Mouse (Mus musculus): Measurements from ENCODE around the gene Scube1. TPM values are rescaled to one million over a fixed set of nuclear protein-coding genes. Genes with fewer than 3 reads are reported as not detected.
A peak's percentile ranks its signal among the peaks of the same experiment; 100 is the strongest.

Gene Scube1
- total RNA-seq, 2 experiments from 2014 or later: 82.1 to 84.7 TPM

DNA sequence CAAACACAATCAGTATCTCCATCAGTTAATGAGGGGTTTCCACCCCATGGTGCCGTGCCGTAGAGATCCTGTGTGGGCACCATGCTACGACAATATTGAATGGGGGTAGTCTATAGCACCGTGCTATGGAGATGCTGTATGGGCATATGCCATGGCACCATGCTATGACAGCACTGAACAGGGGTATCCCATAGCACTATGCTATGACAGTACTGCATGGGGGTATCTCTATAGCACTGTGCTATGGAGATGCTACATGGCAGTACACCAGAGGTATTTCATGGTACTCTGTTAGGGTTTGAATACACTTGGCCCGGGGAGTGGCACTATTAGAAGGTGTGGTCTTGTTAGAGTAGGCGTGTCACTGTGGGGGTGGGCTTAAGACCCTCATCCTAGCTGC, 47.7 kb downstream of the Scube1 start:
- DNase-seq (ENCODE audit: low spot score in 2 of 2): no peak
- intact Hi-C loops (cut with DNase I): no loop called here

DNA sequence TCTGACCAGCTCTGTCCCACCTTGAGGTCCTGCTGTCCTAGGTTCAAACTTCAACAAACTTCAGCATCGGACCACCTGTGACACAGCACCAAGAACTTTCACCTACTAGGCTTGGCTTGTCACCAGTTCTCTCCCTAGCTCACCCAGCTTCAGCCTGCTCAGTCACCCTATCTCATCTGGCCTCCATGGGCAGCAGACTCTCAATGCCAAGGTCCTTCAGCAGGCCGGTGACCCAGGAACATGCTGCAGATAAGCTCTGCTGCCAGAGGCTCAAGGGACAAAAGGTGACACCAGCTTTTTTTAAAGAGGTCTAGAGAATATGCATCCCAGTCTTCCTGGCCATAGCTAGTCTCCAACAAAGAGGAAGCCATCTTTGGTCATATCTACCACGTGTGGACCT, 48.5 kb downstream of the Scube1 start:
- intact Hi-C loops (cut with DNase I): no loop called here
- no peak for DNase-seq (ENCODE audit: low spot score in 2 of 2)

DNA sequence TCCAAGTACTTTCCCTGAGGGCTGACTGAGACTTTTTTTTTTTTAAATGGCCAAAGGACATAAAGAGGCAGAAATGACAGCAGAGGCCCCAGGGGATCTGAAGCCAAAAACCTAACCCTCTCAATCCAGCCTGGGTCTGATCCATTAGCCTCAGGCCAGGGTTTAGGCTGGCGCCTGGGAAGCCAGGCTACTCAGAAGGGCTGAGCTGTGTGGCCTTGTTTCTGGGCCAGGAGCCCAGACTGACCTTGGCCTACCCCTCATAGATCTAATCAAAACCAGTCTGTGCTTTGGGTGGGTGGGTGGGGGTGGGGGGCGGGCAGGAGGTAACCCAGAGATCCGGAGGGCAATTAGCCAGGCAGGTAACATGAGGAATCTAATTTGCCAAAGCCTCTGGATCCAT, 51.2 kb downstream of the Scube1 start:
- DNase-seq (ENCODE audit: low spot score in 2 of 2): no peak
- intact Hi-C loops (cut with DNase I): no loop called here

DNA sequence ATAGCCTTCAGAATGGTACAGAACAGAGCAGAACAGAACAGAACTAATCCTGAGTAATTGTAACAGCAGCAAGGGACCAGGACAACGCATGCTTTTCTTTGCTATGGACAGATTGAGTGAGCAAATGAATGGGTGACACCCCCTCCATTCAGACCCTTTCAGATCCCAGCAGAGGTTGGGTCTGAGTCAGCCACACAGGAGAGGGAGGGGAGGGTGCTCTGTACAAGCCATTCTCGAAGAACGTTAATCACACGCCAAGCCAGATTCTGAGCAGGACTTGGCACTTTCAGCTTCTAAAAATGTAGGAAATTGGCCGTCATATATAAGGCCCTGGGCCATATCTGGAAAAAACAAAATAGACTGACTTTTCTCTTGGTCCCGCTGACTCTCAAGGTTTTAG, 57.3 kb downstream of the Scube1 start:
- intact Hi-C loops (cut with DNase I): no loop called here
- DNase-seq (ENCODE audit: low spot score in 2 of 2): peak in 1 of 2 experiments; percentile 33

DNA sequence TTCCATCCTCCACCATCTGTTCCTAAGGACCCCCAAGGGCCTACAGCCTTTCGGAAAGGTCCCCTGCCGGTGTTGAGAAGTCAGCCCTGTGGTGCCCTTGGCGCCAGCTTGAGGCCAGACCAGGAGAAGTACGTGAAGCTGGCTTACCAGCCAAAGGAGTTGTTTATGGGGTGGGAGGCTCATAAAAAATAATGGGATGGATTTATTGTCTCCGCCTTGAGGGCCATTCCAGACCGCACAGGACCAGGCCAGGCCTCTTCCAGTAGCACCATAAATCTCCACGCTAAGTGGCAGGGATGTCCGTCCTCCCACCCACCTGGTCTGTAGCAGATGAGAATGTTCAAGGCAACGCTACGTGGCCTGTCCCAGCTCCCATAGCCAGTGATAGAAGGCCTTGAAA, 58.4 kb downstream of the Scube1 start:
- intact Hi-C loops (cut with DNase I): no loop called here
- DNase-seq (ENCODE audit: low spot score in 2 of 2): no peak

DNA sequence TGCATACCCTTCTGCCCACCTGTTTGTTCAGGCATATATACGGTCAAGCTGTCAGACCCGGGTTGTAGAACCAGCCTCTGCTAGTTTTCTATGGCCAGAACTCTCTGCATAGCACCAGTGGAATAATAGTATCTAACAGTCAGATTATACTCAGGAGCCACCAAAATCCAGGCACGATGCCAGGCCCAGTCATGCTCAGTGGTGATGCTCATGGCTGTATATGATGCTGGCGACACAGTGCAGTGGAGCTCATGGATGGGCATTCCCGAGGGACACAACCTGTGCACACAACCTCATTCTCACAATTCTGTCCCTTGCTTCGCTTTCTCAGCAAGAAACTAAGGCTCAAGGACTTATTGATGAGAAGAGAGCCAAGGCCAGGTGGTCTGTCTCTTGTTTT, 58.8 kb downstream of the Scube1 start:
- intact Hi-C loops (cut with DNase I): loop anchor here (2.0 kb wide), 2 partner anchors 59 to 91 kb away; partner anchors contain the start of gene Scube1
- DNase-seq (ENCODE audit: low spot score in 2 of 2): peak in 1 of 2 experiments; percentile 43

DNA sequence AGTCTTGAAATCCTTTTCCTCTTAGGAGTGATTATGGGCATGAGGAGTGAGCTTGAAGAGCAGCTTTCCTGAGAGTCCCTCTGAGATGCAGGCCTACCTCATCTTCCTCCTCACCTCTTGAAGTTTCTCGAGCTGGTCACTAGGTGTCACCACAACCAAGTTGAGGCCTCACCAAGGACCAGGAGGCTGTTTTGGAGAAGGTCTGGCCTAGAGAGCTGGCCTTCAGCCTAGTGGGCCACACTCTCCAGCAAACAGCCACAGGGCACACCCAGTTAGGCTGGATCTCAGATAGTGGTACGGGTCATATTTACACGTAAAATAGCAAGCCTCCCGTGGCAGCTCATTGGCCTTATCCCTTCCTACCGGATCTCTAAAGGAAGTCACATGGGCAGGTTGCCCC, 60.1 kb downstream of the Scube1 start:
- intact Hi-C loops (cut with DNase I): loop anchor here (2.0 to 5.0 kb wide), 3 partner anchors 60 to 408 kb away; partner anchors contain the start of gene Scube1
- peak; percentile 35 to 70 for DNase-seq (ENCODE audit: low spot score in 2 of 2)

DNA sequence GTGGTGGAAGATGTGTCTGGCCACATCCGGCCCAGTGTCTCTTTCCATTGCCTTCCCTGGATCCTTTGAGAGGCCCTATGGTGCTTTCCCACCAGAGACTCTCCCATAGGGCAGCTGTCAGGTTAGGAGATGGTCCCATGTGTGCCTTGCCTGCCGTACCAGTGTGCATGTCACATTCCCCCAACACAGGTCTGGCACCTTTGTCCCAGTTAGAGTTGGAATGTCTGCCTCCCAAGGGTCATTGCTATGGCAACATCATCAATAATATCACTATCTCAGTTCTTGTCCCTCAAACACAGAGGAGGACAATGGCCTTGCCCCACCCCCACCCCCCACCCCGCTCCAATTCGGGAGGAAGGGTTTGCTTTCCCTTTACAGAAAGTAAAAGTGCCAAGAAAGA, 61.8 kb downstream of the Scube1 start:
- intact Hi-C loops (cut with DNase I): loop anchor here (5.0 kb wide), 1 partner anchor 409 kb away; no protein-coding TSS in a partner anchor

DNA sequence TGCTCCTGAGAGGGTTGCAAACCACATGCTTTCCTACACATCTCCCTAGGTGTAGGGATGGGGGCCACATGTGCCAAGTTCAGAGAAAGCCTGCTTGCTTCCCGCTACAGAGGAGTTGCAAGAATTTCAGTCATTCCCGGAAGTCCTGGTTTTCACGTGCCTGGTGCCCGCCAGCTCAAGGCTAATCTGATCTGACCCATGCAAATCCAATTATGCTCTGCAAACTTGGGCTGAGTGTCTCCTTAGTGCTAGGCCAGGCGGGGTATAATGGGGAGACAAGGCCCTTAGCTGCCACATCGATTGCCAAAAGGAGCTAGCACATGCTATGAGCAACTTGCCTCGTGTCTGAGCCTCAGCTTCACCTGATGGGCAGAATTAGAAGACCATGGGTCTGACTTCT, 62.7 kb downstream of the Scube1 start:
- intact Hi-C loops (cut with DNase I): loop anchor here (5.0 kb wide), 1 partner anchor 410 kb away; no protein-coding TSS in a partner anchor
- no peak for DNase-seq (ENCODE audit: low spot score in 2 of 2)

More for the DNA sequence above, 61.8 kb downstream of the Scube1 start:
- no peak for DNase-seq (ENCODE audit: low spot score in 2 of 2)

DNA sequence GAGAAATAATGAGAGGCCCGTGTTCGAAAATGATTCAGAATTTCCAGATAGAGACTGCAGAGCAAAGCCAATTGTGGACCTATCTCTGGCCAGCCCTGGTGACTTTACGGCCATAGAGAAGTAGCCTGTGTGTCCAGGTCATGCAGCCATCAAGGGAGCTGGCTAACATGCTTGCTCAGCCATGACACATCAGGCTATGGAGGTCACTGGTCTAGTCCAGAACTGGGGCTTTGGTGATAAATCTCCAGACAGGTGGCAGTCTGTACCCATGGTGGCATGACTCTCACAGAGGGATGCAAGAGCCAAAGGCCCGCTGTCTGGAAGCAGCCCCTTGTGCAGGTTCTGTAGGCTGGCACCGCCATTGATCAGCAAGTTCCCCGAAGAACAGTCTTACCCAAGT, 82.3 kb downstream of the Scube1 start:
- intact Hi-C loops (cut with DNase I): no loop called here
- DNase-seq (ENCODE audit: low spot score in 2 of 2): no peak

DNA sequence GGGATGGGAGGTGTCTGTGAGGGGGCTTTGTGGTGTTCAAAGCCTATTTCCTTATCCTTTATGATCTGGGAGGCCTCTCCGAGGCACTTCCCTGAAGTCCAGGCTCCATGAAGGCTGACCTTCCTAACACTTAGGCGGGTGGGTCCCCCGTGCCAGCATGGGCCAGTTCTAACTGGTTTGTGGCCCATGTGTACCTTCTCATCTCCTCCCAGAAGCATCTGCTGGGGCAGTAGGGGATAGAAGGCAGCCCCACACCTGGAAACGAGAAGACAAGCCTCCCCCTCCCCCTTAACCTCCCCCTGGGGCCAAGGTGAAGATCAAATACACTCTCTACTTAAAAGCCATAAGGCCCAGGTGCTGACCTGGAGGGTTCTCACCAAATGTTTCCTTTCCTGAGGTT, 84.6 kb downstream of the Scube1 start:
- DNase-seq (ENCODE audit: low spot score in 2 of 2): no peak
- intact Hi-C loops (cut with DNase I): no loop called here

DNA sequence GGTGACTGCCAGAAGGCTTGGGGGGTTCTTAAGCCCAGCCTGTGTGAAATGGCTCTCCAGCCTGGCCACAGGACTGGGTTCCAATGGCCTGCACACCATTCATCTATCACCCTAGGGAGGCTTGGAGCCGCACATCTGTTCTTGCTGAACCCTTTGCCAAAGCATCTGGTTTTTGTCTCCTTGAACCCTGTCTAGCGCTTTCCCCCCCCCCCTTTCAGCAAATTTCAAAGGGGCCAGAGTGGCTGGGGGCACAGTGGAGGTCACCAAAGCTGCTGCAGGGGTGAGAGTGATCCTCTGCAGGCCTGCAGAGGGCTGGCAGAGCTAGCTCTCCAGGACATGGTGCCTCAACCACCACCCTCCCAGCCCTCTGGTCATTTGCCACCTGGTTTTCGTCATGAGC, 85.7 kb downstream of the Scube1 start:
- intact Hi-C loops (cut with DNase I): loop anchor here (10.0 kb wide), 1 partner anchor 416 kb away; no protein-coding TSS in a partner anchor
- DNase-seq (ENCODE audit: low spot score in 2 of 2): no peak

DNA sequence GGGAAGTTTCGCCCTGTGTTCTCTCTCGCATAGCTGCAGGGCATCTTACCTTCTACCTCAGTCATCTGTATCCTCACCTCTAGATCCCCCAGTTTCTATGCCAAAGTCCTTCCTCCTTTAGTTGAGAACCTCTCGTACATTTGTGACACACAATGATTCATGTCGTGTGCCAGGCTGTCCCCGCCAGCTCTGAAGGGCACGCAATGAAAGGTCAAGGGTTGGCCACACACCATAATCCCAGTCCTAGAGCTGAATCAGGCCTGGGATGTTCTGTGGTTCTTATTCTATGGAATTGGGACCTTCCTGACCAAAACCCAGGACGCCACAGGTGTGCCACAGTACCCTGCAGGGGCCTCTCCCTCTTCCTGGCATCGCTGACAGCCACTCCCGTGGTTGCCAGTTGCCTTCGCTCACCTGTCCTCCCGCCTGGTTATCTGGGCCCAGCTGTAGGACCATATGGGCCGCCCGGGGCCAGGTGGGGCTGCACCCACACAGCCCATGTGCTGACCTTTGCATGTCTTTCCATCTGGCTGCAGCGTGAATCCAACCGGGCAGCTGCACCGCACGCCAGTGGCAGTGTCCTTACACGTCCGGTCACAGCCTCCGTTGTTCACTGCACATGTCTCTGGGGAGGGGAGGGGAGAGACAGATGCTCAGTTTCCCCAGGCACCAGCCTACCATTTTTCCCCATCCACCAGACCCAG, 86.5 kb downstream of the Scube1 start:
- intact Hi-C loops (cut with DNase I): loop anchor here (10.0 kb wide), 1 partner anchor 416 kb away; no protein-coding TSS in a partner anchor
- no peak for DNase-seq (ENCODE audit: low spot score in 2 of 2)

DNA sequence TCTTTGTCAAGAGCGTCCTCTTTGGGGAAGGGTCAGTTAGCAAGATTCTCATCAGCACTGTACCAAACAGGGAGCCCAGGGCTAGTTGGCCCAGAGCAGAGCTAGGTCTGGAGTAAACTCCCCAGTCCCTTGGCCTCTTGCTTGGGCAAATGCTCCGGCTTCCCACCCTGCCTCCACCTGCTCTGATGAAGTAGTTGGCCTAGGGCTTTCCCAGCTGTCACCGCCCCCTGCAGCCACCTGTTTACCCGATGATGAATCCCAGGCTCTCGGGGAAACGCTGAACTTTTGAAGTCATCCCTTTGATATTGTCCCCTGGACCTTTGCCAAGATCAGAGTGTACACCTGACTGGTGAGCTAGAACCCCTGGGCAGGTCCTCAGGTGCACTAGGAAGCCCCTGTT, 88.1 kb downstream of the Scube1 start:
- intact Hi-C loops (cut with DNase I): loop anchor here (10.0 kb wide), 1 partner anchor 418 kb away; no protein-coding TSS in a partner anchor

DNA sequence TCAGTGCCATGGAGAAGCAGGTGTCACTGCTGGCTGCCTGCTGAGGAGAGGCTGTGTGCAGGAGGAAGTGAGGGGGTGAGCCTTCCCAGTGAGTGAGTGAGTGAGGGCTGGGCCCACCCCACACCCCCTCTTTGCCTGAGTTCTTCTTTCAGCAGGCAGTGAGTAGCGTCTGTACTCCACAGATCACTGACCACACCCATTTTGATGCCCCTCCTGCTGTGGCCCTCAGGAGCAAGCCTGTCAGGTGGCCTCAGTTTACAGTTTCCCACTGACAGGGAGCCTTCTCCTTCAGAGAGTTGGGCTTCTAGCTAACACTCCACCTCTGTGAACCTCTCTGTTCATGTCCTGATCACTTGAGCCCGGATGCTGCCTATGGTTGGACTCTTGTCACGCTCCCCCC, 89.6 kb downstream of the Scube1 start:
- no peak for DNase-seq (ENCODE audit: low spot score in 2 of 2)
- intact Hi-C loops (cut with DNase I): loop anchor here (10.0 kb wide), 1 partner anchor 420 kb away; no protein-coding TSS in a partner anchor

More for the DNA sequence above, 88.1 kb downstream of the Scube1 start:
- DNase-seq (ENCODE audit: low spot score in 2 of 2): no peak

DNA sequence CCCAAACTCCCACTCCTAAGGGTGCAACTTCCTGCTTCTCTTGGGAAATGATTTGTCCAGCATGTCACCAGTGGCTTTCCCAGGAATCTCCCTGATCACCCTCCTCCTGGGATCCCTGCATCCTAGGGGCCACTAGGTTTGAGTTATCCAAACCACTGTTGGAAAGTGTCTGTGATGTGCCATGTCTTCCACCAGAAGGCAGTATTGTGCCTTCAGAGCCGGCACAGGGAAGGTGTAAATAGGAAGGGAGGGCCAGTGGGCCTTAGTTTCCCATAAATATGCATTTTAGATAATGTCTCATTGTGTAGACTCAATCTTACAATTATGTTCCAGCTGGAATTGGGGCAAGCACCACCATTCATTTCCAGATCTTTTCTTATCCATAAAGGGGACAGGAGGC, 90.7 kb downstream of the Scube1 start:
- peak; percentile 16 to 24 for DNase-seq (ENCODE audit: low spot score in 2 of 2)
- intact Hi-C loops (cut with DNase I): loop anchor here (1.0 to 10.0 kb wide), 2 partner anchors 123 to 421 kb away; no protein-coding TSS in a partner anchor

DNA sequence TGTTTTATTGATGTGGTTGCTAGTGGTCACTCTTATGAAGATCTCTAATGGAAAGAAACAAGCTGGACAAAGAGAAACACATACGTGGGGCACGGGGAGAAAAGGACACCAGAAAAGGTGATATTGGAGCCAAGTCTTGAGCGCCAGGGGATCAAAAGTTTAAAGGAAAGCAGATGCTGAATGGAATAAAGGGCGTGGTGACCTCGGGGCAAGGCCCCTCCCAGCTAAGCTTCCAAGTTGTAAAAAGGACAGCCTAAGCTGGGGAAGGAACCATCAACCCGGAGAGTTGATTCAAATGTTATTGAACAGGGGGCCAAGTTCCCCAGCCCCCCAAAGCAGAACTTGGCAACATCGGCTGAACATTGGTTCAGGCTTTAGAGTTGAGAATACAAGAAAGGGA, 93.8 kb downstream of the Scube1 start:
- no peak for DNase-seq (ENCODE audit: low spot score in 2 of 2)
- intact Hi-C loops (cut with DNase I): loop anchor here (10.0 kb wide), 1 partner anchor 424 kb away; no protein-coding TSS in a partner anchor

DNA sequence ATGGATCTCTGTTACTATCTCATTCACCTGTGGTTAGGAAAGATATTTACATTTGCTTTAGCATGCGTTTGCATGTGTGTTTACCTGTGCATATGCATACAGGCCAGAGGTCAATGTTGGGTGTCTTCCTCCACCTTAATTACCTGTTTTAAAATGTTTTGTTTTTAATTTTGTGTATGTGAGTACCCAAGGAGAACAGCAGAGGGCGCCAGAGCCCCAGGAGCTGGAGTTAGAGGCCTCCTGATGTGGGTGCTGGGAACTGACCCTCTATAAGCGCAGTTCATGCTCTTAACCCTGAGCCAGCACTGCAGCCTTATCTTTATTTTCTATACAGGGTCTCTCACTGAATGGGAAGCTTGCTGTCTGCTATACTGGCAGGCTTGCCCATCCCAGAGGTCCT, 95.1 kb downstream of the Scube1 start:
- DNase-seq (ENCODE audit: low spot score in 2 of 2): no peak
- intact Hi-C loops (cut with DNase I): loop anchor here (10.0 kb wide), 1 partner anchor 425 kb away; no protein-coding TSS in a partner anchor

DNA sequence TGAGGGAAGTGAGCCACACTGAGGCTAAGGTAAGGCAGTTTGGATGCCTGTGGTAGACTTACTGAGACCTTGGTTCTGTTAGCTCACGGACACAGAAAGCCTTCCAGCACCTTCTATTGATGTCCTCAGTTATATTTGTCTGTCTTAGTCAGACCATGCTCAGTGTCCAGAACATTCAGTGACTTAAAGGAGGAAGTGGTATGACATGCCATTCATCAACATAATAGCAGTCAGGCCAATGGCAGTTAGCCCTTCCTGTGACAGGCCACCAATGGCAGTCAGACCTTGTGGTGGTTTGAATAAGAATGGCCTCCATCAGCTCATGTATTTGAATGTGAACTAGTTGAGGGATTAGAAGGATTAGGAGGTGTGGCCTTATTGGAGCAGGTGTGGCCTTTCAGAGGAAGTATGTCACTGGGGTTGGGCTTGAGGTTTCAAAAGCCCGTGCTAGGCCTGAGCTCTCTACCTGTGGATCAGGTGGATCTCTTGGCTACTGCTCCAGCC, 98.6 kb downstream of the Scube1 start:
- DNase-seq (ENCODE audit: low spot score in 2 of 2): no peak
- intact Hi-C loops (cut with DNase I): no loop called here

DNA sequence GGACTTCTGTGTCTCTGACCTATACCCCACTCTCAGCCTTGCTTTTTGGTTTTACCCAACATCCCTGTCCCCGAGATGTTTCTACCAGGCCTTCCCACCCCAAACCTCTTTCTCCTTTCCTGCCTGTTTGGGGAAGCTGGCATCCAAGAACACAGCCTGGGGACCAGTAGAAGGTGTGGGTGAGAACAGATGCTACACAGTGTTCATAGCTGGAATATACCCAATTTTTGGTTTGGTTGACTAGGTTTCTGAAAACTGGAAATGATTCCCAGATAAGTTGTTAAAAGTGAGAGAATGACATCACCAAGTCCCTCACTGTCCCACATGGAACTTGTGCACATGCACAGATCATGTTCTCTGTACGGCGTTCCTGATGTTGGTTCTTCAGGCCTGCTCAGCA, 109.6 kb downstream of the Scube1 start:
- DNase-seq (ENCODE audit: low spot score in 2 of 2): peak; percentile 24 to 86
- intact Hi-C loops (cut with DNase I): no loop called here
